Mouse (Mus musculus): ENCODE data around the gene Stoml2. TPM values are rescaled to one million over a fixed set of nuclear protein-coding genes. Genes with fewer than 3 reads are reported as not detected.

Gene Stoml2
- total RNA-seq, 1 experiment, result 279 TPM

DNA sequence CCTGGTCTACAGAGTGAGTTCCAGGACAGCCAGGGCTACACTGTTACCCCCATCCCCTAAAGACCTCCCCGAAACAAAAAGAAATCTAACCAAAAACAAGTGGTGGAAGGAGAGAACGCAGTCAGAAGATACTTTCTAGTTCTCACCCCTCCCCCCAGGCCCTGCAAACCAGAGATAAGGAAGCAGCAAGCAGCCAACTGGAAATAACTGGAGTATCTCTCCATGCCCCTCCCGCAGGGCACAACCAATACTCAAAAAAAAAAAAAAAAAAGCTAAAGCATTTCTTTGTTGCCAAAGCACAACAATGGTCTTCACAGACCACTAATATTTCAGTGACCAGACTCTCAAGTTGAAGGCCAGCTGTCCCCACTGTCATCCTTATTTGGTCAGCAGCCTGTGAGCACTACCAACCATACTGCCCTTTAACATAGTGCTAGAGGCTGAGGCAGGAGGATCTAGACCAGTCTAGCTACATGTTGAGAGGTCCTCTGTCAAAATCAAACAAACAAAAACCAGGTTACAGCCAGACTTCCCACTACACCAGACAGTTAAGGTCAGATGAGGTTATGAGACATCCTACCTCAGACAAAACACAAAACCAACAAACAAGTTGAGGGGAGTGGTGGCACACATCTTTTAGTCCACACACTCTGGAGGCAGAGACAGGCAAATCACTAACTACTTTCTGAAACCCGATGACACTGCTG is 6.5 kb upstream of the Stoml2 start:
- no peak overlapping the region for H3K27ac ChIP-seq (ENCODE audit: insufficient read depth, low read depth, low read length, poor library complexity, severe bottlenecking)
- TF ChIP-seq CHD2 (IDR thresholded peaks at IDR 0.05; ENCODE audit: low read depth, low read length) (no peak), ZNF384 (IDR thresholded peaks at IDR 0.05; ENCODE audit: low read depth, low read length) (no peak), MAFK (IDR thresholded peaks at IDR 0.05; ENCODE audit: insufficient read depth, low read depth, low read length) (no peak), ZC3H11A (IDR thresholded peaks at IDR 0.05; ENCODE audit: borderline replicate concordance, low read depth, low read length) (no peak), HCFC1 (IDR thresholded peaks at IDR 0.05; ENCODE audit: borderline replicate concordance, insufficient read depth, low read length) (no peak)
- H3K36me3 ChIP-seq (ENCODE audit: control insufficient read depth, insufficient read depth, low read length, poor library complexity, severe bottlenecking), result no peaks in the 10 kb centered on the region
- in situ Hi-C loops (cut with MboI; ENCODE audit: low sequenced_read_pairs in 2 of 2, unreplicated experiment in 2 of 2), result no loop called here
- DNase-seq (ENCODE audit: low read depth, low spot score), result no peak
- H3K4me1 ChIP-seq (ENCODE audit: control insufficient read depth in 2 of 2, insufficient read depth in 2 of 2, low read length in 2 of 2, poor library complexity in 1 of 2), result peaks cover 0 to 3% of the 10 kb centered on the region in 2 experiments; a peak in 1 of 4 replicates
- no peaks in the 10 kb centered on the region for H3K9me3 ChIP-seq (ENCODE audit: control insufficient read depth, insufficient read depth, low read depth, low read length)
- no peak overlapping the region for H3K4me3 ChIP-seq (ENCODE audit: insufficient read depth in 1 of 2, low read depth in 1 of 2, low read length in 2 of 2, poor library complexity in 1 of 2, severe bottlenecking in 1 of 2)
- no peak overlapping the region for H3K9ac ChIP-seq (ENCODE audit: insufficient read depth, low read depth, low read length, poor library complexity, severe bottlenecking)

DNA sequence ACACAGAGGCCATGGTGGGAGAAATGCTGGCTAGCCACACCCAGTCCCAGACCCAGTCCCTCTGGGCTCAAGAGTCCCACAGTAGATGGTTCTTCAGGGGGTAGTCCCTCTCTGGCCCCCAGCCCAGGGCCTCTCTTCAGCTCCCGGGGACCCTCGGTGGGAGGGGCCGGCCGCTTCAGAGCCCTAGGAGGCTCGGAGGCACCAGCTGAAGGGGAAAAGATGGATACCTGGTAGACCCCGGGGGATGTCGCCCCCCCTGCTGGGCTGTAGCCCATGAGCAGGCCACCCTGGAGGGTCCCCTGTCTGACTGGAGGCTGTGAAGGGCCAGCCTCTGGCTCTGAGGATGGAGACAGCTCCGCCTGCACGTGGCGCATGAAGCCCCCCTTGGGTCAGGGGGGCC is 4.8 kb upstream of the Stoml2 start:
- Histone ChIP-seq H3K27ac (ENCODE audit: insufficient read depth, low read depth, low read length, poor library complexity, severe bottlenecking) (no peak overlapping the region), H3K36me3 (ENCODE audit: control insufficient read depth, insufficient read depth, low read length, poor library complexity, severe bottlenecking) (no peaks in the 10 kb centered on the region), H3K4me1 (ENCODE audit: control insufficient read depth in 2 of 2, insufficient read depth in 2 of 2, low read length in 2 of 2, poor library complexity in 1 of 2) (peaks cover 0 to 3% of the 10 kb centered on the region in 2 experiments; a peak in 1 of 4 replicates), H3K9me3 (ENCODE audit: control insufficient read depth, insufficient read depth, low read depth, low read length) (no peaks in the 10 kb centered on the region), H3K9ac (ENCODE audit: insufficient read depth, low read depth, low read length, poor library complexity, severe bottlenecking) (no peak overlapping the region), H3K4me3 (ENCODE audit: insufficient read depth in 1 of 2, low read depth in 1 of 2, low read length in 2 of 2, poor library complexity in 1 of 2, severe bottlenecking in 1 of 2) (no peak overlapping the region)
- no peak for DNase-seq (ENCODE audit: low read depth, low spot score)
- in situ Hi-C loops (cut with MboI; ENCODE audit: low sequenced_read_pairs in 2 of 2, unreplicated experiment in 2 of 2), result no loop called here
- TF ChIP-seq ZC3H11A (IDR thresholded peaks at IDR 0.05; ENCODE audit: borderline replicate concordance, low read depth, low read length) (no peak), HCFC1 (IDR thresholded peaks at IDR 0.05; ENCODE audit: borderline replicate concordance, insufficient read depth, low read length) (no peak), ZNF384 (IDR thresholded peaks at IDR 0.05; ENCODE audit: low read depth, low read length) (no peak), CHD2 (IDR thresholded peaks at IDR 0.05; ENCODE audit: low read depth, low read length) (no peak), MAFK (IDR thresholded peaks at IDR 0.05; ENCODE audit: insufficient read depth, low read depth, low read length) (no peak)

DNA sequence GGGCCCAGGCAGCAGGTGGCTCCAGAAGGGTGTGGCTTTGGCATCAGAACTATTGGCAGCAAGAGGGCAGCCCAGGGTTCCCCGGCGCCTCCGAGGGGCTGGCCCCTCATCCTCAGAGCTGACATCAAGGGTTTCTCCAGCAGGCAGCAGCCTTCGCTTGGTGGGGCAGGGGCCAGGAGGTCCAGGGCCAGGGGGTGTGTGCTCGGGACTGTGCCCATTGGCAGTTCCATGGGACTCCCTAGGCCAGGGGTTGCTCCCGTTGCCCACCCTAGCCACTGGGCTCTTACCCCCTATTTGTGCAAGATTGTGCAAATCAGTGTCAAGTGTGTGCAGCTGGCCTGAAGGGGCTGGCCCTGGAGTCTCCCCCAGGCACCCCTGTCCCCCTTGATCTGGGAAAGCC is 4.3 kb upstream of the Stoml2 start:
- H3K27ac ChIP-seq (ENCODE audit: insufficient read depth, low read depth, low read length, poor library complexity, severe bottlenecking), result no peak overlapping the region
- H3K9me3 ChIP-seq (ENCODE audit: control insufficient read depth, insufficient read depth, low read depth, low read length), result no peaks in the 10 kb centered on the region
- H3K4me3 ChIP-seq (ENCODE audit: insufficient read depth in 1 of 2, low read depth in 1 of 2, low read length in 2 of 2, poor library complexity in 1 of 2, severe bottlenecking in 1 of 2), result no peak overlapping the region
- H3K9ac ChIP-seq (ENCODE audit: insufficient read depth, low read depth, low read length, poor library complexity, severe bottlenecking), result no peak overlapping the region
- TF ChIP-seq MAFK (IDR thresholded peaks at IDR 0.05; ENCODE audit: insufficient read depth, low read depth, low read length), result no peak
- no peak for TF ChIP-seq HCFC1 (IDR thresholded peaks at IDR 0.05; ENCODE audit: borderline replicate concordance, insufficient read depth, low read length)
- no peak for TF ChIP-seq CHD2 (IDR thresholded peaks at IDR 0.05; ENCODE audit: low read depth, low read length)
- TF ChIP-seq ZC3H11A (IDR thresholded peaks at IDR 0.05; ENCODE audit: borderline replicate concordance, low read depth, low read length), result no peak
- no peak for TF ChIP-seq ZNF384 (IDR thresholded peaks at IDR 0.05; ENCODE audit: low read depth, low read length)
- no peak for DNase-seq (ENCODE audit: low read depth, low spot score)
- H3K4me1 ChIP-seq (ENCODE audit: control insufficient read depth in 2 of 2, insufficient read depth in 2 of 2, low read length in 2 of 2, poor library complexity in 1 of 2), result peaks cover 0 to 3% of the 10 kb centered on the region in 2 experiments; a peak in 1 of 4 replicates
- in situ Hi-C loops (cut with MboI; ENCODE audit: low sequenced_read_pairs in 2 of 2, unreplicated experiment in 2 of 2), result no loop called here
- no peaks in the 10 kb centered on the region for H3K36me3 ChIP-seq (ENCODE audit: control insufficient read depth, insufficient read depth, low read length, poor library complexity, severe bottlenecking)

DNA sequence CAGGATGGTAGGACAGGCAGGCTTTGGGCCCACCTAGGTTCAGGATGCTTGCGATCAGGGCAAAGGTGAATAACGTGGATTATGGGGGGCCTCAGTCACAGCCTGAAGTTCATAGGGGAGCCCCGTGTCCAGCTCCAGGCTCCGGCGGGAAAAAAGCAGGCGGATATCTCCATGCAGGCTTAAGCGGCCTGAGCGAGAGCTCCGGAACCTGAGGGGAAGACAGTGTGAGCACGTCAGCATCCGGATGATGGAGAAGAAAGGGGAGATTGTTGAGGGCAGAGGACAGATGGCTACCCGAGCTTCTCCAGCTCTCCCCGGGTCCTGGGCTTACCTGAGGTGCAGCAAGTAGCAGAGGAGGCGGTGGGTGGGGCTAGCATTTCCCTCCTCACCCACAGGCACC is 2.0 kb upstream of the Stoml2 start:
- in situ Hi-C loops (cut with MboI; ENCODE audit: low sequenced_read_pairs in 2 of 2, unreplicated experiment in 2 of 2), result no loop called here
- Histone ChIP-seq H3K9ac (ENCODE audit: insufficient read depth, low read depth, low read length, poor library complexity, severe bottlenecking) (no peak overlapping the region; the same call in 1 of the 2 replicates), H3K27ac (ENCODE audit: insufficient read depth, low read depth, low read length, poor library complexity, severe bottlenecking) (no peak overlapping the region), H3K4me3 (ENCODE audit: insufficient read depth in 1 of 2, low read depth in 1 of 2, low read length in 2 of 2, poor library complexity in 1 of 2, severe bottlenecking in 1 of 2) (no peak overlapping the region), H3K4me1 (ENCODE audit: control insufficient read depth in 2 of 2, insufficient read depth in 2 of 2, low read length in 2 of 2, poor library complexity in 1 of 2) (peaks cover 0 to 3% of the 10 kb centered on the region in 2 experiments; a peak in 1 of 4 replicates), H3K9me3 (ENCODE audit: control insufficient read depth, insufficient read depth, low read depth, low read length) (no peaks in the 10 kb centered on the region), H3K36me3 (ENCODE audit: control insufficient read depth, insufficient read depth, low read length, poor library complexity, severe bottlenecking) (peaks cover 11% of the 10 kb centered on the region)
- no peak for DNase-seq (ENCODE audit: low read depth, low spot score)
- TF ChIP-seq HCFC1 (IDR thresholded peaks at IDR 0.05; ENCODE audit: borderline replicate concordance, insufficient read depth, low read length), result no peak
- no peak for TF ChIP-seq CHD2 (IDR thresholded peaks at IDR 0.05; ENCODE audit: low read depth, low read length)
- no peak for TF ChIP-seq ZC3H11A (IDR thresholded peaks at IDR 0.05; ENCODE audit: borderline replicate concordance, low read depth, low read length)
- no peak for TF ChIP-seq ZNF384 (IDR thresholded peaks at IDR 0.05; ENCODE audit: low read depth, low read length)
